Mouse (Mus musculus): Measurements from ENCODE around the gene Kalrn.

Gene Kalrn

DNA sequence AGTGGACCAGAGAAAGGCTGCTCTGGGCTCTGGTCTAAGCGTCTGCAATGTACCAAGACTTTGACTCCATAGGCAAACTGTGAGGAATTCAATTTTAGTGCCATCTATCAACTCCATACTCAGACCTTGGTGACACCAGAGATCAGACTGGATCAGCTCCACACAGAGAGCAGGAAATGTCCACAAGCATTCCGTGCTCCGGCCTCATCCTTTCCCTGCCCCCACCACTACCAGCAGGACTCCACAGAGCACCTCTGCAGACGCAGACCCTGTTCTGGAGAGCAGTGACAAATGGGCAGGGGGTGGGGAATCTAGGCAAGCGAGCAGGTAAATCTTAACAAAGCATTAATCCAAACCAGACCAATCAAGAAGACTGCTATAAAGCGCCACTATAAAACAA is 15.4 kb downstream of the Kalrn start:
- DNase-seq (ENCODE audit: low spot score in 2 of 2), result no peak

DNA sequence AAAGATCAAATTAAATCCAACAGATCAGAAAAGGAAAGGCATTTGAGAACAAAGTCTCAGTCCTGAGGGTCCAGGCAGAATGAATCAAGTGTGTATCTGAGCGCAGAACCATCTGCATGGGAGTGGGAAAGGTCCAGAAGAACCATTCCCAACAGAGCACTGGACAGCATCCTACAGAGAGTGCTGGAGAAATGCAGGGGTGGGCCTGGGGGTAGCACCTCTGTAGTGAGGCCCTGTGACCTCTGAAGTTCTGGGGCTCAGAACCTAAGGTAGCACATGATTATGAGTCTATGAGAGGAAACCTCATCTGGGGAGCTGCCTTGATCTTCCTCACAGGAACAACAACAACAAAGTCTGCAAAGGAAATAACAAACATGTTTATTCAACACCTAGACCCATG is 20.6 kb downstream of the Kalrn start:
- DNase-seq (ENCODE audit: low spot score in 2 of 2), result no peak

DNA sequence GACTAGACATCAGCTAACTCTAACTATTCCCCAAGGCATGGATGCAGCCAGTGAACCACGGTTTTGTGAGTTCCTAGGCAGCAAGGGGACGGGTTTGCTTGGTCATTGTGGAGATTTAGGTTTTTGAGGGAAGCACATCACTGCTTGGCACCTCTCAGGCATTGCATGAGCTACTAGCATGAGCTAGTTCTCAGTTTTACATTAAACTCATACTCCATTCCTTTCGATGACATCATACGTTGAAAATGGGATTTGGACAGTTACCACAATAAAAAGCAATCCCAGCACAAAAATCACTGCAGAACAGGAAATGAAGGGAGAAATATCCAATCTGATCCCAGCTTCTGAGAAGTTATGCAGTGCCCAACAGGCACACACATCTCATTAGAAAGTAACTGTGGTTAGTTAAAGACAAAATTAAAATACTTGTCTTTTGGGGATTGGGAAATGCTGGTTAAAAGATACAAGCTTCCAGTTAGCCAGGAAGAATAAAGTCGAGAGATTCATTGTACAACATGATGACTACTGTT is 23.8 kb downstream of the Kalrn start:
- no peak for DNase-seq (ENCODE audit: low spot score in 2 of 2)

DNA sequence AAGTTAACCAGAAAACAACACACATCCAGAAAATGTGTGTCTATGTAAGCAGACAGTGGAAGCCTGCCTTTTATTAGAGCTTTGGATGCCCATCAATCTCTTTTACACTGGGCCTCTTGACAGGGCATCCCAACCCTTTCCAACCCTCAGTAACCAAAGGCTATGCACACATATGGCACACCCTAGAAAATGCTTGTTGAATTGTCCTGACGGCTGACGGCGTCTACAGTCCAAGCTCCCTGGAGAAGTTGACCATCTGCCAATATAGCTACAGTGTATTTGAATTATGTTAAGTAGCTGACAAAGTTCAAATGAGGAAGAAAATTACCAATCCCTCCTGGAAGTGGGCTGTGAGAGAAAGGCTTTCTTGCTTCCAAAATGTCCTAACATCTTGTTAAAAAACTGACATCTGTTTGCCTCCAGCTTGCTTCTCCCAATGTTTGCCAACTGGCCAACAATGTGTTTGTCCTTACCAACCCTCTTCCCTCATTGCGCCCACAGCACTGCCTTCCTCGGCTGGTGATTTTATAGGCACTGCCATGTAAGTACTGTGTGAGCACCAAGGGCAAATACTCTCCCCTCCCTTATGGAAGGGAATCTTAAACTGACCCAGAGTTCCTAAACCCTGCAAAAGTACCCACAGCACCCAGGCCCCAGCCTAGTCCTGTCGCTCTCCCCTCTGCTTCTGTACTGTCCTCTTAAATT is 26.4 kb downstream of the Kalrn start:
- DNase-seq (ENCODE audit: low spot score in 2 of 2), result no peak

DNA sequence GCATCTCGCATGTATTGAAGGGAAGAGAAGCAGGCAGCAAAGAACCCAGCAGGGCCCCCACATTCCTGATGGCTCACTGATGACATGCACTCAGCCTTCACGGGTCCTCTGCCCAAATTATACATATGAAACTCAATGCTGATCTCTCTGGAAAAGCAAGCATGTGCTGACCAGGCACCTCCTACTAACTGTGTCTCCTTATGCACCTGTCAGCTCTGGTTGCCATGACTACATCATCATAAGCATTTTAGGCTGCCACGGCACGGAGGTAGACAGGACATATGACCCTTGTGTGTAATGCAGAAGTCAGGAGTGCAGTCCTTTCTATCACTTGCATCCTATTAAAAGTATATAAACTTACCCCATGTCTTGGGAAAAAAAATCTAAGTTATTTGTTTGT is 29.6 kb downstream of the Kalrn start:
- no peak for DNase-seq (ENCODE audit: low spot score in 2 of 2)

DNA sequence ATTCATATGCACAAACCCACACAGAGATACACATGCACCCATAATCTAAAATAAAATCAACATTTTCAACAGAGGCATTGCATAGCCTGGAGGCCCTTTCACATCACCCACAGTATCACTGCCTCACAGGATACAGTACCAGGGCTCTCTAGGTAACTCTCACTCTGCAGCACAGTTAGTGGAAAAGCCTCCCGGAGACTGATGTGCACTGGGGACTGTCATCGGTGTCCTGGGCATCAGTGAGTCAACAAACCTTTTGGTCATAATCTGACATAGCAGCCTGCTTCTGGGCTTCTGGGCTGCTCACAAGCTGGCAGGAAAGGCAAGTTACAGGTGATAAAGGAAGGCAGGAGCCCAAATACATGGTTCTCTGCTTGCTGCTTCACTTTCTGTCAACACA is 31.0 kb downstream of the Kalrn start:
- DNase-seq (ENCODE audit: low spot score in 2 of 2), result no peak

DNA sequence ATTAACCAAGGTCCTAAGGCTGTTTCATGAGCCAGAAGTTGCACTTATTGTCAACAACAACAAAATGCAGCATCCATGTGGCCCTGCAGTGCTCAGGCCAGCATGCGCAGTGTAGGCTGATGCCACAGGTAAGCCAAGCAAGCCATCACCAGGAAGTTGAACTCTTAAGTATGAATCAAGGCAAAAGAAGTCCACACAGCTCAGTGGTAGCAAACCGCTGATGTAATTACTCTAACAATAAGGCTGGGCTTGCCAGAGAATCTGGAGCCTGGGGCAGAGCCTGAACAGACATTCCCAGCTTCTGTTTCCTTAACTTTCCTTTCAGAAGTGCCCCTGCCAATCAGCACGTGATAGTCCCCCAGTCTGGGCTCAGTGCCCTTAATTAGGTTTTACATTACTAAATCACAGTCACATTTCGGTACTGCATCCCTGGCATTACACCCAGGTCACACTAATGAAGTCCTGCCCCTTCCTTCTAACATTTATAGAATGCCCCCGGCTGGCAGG is 34.6 kb downstream of the Kalrn start:
- no peak for DNase-seq (ENCODE audit: low spot score in 2 of 2)

DNA sequence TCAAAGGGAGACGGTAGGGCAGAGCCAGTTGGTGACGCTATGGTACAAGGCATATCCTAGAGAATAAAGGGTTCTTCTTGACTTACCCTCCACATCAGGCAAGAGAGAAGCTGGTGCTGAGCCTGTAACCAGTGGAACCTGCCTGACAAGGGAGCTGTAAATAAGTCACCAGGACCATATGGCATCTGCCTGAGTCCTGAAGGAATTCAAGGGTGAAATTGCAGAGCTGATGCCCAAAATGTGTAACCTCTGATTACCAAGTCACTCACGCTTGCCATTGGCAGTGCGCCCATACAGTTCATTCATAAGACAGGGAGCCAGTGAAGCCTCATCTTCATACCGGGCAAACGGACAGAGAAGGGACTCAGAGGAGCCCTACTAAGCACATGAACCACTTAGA is 37.0 kb downstream of the Kalrn start:
- no peak for DNase-seq (ENCODE audit: low spot score in 2 of 2)

DNA sequence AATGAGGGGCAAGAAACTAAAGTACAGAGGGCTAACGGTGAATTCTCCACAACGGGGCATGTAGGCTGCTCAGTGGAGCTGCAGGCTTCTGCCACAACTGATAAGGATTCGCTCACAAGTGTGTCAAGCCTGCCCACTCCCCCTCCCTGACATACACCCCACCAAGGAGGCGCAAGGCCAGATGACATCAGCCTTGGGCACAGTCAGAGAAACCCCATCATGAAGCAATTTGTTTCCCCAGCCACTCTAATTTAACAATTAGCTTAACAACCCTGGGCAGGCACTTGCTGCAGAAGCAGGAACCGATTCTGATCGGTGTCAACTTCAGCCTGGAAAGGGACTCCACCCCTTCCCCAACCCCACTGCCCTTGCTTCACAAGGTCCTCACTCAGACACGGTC is 38.2 kb downstream of the Kalrn start:
- no peak for DNase-seq (ENCODE audit: low spot score in 2 of 2)

DNA sequence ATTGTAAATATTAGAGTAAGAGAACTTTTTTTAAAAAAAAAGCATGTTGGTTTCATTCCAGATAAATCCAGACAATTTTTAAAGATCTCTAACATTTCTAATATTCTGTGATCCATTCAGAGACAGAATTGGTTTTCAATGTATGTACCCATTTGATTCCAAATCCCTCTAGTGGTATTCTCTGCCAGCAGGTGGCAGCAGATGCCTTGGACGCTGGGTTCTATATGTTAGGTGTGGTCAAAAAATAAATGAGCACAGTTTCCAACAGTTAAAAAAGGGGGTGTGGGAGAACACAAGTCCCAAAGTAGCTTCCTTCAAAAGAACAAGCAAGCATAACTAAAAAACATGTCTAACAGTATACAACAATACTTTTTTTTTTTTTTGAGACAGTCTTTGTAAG is 41.8 kb downstream of the Kalrn start:
- DNase-seq (ENCODE audit: low spot score in 2 of 2), result peak in 1 of 2 experiments; percentile 17

DNA sequence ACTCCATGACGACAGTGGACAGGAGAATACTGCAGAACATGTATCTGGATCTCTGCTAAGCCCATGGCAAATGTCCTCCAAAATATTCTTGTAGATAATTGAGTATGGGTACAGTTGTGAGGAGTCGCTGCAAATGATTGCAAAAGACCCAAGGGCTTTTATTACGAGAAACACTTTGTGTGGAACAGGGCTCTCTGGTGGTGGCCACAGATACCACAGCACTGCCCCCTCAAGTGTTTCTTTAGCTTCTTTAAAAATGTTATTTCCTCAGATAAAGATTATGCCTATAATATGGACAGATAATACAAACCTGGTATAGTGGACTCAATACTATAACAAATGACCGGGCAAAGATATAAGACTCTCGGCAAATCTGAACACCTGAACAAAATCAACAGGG is 43.3 kb downstream of the Kalrn start:
- no peak for DNase-seq (ENCODE audit: low spot score in 2 of 2)

DNA sequence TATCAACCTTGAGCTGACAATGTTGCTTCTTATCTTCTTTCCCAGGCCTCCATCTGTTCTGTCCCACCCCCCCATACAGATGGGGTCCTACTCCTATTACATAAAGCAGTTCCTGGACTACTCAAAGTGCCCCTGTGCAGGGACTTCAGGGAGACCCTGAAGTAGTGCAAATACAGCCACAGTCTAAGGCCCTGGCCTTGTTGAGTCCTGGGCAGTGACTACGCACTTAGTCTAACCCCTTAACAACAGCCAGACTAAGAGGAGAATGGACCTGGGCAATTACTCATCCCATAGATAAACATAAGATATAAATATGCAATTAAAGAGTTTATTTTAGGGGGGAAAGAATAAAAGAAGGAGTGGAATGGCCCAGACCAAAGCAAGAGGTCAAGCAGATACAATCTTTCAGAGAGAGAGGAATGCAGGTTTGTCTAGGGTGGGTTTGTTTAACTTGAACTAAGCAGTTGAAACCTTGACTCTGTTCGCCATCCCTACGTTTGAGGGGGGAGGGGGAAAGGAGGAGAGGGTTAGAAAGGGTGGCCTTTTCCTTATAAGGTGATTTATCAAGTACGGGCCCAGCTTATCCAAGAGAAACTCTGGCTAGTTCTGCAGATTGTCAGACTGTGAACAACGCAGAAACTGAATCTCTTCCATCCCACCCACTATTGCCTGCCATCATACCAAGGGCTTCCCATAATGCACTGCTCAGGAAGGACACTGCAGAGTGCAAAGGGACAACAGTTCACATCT is 44.9 kb downstream of the Kalrn start:
- no peak for DNase-seq (ENCODE audit: low spot score in 2 of 2)

DNA sequence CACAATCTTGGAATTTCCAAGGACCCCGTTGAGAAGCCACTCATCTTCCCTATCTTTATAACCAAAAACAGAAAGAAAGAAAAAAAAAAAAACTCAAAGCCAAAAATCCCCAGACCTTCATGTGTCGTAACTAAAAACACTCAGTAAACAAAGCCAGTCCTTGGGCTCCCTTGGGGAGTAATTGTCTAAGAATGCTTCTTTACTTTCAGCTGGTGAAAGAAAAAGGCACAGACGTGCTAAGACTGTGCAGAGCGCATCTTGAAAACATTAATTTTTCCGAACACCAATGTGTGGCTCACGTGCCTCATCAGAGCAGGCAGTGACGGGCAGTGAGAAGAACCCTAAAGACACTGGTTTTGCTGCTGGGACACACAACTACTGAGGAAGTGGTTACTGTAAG is 47.0 kb downstream of the Kalrn start:
- DNase-seq (ENCODE audit: low spot score in 2 of 2), result no peak

DNA sequence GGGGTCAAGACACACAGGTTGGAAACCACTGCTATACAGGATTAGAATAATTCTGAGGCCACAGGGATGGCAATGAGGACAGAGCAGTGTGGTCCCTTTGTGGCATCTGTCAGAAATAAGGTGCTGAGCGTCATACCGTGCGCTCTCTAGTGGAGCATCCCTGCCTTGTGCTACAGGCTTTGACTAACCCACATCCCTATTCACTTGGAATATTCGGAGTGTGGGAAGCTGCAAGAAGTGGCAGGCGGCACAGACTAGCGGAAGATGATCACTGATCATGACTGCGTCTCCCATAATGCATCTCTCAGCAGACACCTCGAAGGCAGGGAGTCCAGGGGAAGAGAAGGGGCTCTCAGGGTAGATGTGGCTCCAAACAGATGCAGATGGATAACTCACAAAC is 47.5 kb downstream of the Kalrn start:
- no peak for DNase-seq (ENCODE audit: low spot score in 2 of 2)

DNA sequence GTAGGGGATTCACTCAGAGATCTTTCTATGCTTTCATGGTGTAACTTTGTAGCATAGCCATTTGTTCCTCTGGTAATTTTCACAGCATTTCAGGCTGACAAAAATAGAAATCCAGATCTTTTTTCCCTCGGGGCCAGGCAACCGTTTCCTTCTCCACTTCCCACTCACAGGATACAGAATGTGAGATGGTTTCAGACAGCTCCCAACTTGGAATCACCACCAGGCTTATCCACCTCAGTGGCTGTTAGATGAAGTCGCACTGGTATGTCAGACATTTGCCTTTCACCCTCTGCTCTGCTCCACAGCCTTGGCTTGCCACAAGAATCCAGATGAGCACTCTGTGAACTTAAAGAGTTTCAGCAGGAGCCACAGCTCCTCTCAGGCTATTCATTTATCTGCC is 48.1 kb downstream of the Kalrn start:
- DNase-seq (ENCODE audit: low spot score in 2 of 2), result no peak

DNA sequence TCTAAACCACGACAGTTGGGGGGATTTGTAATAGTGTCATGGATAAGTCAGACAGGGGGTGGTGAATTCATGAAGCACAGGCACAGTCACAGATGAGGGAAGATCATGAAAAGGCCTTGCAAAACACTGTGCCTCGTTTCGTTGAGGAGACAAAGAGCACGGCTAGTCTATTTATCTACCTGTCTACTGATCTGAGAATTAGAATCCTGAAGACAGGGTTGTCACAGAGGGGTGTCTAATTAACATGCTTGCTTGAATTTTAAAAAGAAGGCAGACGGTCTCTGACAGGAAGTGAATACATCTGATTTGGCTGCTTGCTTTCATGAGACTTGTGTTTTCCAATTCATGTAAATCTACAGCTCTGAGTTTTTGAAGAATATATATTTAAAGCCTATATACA is 52.3 kb downstream of the Kalrn start:
- no peak for DNase-seq (ENCODE audit: low spot score in 2 of 2)

DNA sequence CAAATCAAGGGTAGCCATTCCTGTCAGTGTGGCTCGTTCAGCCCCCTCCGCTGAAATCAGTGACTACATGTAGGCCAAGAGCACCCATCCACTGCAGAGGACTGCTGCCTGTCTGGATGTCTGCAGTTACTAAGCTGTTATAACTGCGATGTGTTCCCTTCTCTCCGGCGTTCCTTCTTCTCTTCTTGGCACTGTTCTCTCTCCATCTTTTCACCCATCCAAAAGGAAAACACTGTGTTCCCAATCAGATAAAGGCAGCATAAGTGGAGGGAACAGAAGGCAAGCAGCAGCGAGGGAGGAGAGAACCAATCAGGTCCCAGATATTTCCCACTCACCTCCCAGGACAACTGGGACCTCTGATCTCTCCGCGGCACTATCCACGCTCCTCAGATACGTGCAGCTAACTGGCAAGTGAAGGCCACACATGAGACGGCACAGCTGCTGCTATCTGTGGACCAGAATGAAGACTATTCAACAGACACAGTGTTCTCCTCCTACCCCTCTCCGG is 56.4 kb downstream of the Kalrn start:
- DNase-seq (ENCODE audit: low spot score in 2 of 2), result no peak

DNA sequence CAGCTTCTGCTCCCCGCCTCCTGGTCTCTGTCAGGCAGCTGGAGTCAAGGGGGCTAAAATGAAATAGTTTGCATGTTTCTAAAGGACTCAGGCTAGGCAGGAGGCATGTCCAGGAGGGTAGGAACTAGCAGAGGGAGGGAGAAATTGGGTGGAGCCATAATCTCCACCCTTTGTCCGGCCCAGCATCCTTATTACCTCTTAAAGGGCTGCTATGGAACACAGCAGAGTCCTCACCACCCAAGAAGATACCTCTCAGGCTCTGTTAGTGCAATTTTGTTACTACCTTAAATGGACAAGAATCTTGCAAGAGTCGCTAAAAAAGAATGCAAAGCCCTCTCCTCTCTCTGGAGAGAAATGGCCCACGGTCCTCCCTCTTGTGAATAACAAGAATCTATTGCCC is 57.8 kb downstream of the Kalrn start:
- no peak for DNase-seq (ENCODE audit: low spot score in 2 of 2)

DNA sequence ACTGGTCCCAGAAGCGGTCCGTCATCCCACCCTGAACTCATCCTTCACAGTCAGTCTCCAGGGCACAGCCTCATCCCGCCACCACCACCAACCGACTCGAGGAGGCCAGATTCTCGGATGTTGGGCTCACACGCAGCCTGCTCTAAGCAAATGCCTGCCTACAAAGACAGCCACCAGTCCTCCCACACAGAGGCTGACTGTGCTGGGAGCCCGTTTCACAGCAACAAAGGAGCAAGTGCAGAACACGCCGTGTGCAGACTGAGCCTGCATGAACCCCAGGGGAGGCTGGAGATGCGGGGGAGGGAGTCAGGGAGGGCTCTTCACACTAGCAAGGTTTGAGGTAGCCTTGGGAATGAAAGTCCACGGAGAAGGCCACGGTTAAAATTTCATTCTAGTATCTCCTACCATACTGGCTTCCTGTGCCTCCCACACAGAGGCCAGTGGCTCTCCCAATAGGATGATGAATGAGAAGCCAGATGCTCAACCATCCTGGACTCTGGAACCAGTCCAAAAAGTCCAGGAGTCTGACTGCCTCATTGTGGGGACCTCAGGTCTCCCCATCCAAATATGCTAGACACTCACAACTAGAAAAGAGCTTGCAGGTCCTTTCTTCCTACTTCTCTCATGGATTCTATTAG is 59.3 kb downstream of the Kalrn start:
- no peak for DNase-seq (ENCODE audit: low spot score in 2 of 2)

DNA sequence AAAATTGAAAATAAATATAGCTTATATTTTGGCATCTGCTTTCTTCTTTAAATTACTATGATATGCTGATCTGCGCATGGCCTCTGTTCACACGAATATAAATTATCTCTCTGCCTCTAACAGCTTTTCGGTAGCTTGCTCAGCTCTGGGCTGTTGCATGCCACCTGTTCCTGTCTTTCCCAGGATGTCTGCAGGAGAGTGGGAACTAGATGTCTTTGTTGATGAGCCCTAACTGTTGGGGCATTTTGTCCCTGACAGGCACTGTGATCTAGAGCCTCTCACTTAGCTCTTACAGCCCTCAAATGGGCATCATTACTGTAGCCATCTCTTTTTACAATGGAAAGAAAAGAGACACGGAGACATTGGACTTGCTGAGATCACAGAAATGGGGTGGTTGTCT is 61.0 kb downstream of the Kalrn start:
- DNase-seq (ENCODE audit: low spot score in 2 of 2), result no peak

DNA sequence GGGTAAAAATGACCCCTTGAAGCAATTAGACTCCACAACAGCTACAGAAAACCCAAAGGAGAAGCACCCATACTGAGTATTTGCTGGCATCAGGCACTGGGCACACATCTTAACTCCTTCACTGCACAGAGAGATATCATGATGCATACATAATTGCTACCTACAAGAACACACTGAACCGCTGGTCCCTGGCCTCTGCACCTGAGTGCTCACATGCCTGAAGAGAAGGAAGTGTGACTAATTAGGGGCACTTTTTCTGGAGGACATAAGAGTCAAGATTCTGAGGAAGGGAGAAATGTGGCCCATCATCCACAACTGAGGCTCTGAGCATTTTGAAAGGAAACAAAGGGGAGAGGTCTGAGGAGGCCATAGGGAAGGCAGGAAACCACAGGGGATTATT is 65.2 kb downstream of the Kalrn start:
- DNase-seq (ENCODE audit: low spot score in 2 of 2), result no peak

DNA sequence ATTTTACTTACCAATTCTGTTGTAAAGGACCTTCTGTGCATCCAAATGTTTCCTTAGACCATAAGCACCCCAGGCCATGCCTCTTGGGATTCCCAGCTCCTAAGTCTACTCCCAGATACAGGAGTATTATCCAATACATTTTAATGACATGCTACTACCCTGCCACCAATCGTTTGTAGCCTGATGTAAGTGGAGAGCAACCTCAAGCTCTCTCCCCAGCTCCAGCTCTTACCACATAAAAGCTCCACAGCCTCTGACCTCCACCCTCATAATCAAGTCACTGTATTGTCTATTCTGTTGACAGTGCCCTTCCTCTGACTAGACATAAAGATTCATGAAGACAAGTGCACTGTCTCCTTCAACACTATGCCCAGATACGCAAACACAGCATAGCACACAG is 67.3 kb downstream of the Kalrn start:
- DNase-seq (ENCODE audit: low spot score in 2 of 2), result no peak

DNA sequence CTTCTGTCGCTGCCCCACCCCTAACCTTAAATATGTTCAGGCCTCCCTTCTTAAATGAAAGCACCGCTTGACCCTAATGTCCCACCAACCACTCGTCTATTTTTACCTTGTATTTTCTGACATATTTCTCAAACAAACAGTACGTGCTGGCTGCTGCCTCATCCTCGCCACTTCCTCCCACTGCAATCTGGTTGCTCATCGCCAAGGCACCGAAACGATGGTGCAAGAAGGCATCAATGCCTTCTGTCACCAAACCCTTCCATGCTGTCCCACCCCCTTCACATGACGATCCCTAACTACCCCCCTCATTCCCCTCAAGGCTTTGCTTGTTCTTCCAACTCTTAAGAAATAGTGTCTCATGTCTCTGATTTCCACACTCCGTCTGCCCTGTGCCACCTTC is 69.1 kb downstream of the Kalrn start:
- no peak for DNase-seq (ENCODE audit: low spot score in 2 of 2)

Data from thymus, postnatal 10 days (tissue).